Mouse (Mus musculus) cortical plate, adult 2 months (tissue): Measurements from ENCODE around the gene Rnft2.

Source experiments
- CTCF ChIP-seq: fragments of 200-500 bp; IDR thresholded peaks from 2 replicates; pipeline ENCODE4 v1.5.1; 2011; ENCODE audit warnings: mild to moderate bottlenecking, control low read depth, low read length; ENCODE audit not compliant: insufficient read depth; ENCODE audit errors: extremely low read depth
- POLR2A ChIP-seq: fragments of 200-500 bp; IDR thresholded peaks from 2 replicates; pipeline ENCODE4 v1.6.1; 2011; ENCODE audit warnings: mild to moderate bottlenecking, low read length, control low read depth; ENCODE audit not compliant: insufficient read depth; ENCODE audit errors: extremely low read depth

- TF ChIP-seq POLR2A = no peak
- no peak for TF ChIP-seq CTCF
Measured at GRCm38 (mm10) chr5:118260642-118261041, 15.7 kb upstream of the Rnft2 start.
